Mouse (Mus musculus): Measurements from ENCODE around the gene Lrig1. TPM values are rescaled to one million over a fixed set of nuclear protein-coding genes. Genes with fewer than 3 reads are reported as not detected.

The Lrig1 gene
- polyA plus RNA-seq, 1 experiment from 2014 or later: 8.0 TPM

DNA sequence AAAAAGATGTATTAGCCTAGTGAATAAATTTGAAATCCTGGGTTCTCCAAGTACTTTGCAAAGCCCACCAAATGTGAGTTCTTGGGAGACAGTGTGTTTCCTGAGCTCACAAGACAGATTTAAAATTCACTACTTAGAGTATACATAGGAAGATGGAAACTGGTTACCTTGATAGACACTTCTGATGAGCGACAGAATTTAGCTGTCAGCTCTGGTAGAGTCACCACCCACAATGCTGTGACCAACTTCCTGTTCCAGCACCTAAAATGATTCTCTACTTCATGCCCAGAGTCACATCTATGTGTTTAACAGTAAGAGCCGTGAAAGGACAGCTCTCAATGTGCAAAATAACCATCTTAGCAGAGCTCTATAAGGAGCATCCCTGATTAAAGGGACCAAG is 27.5 kb downstream of the Lrig1 start:
- ATAC-seq (replicated peaks; ENCODE audit: insufficient number of reproducible peaks, insufficient read depth, low FRiP score, low read depth): no peak
- 80% methylated on average over 2 of the region's 2 CpGs for WGBS
- H3K4me1 ChIP-seq (replicated peaks): peaks cover 51% of the 10 kb centered on the region
- no peak overlapping the region for H3K4me2 ChIP-seq
- no peaks in the 10 kb centered on the region for H3K9me3 ChIP-seq (replicated peaks)
- no peak overlapping the region for H3K4me3 ChIP-seq
- no peak overlapping the region for H3K9ac ChIP-seq
- H3K36me3 ChIP-seq: no peaks in the 10 kb centered on the region
- no peaks in the 10 kb centered on the region for H3K27me3 ChIP-seq
- H3K27ac ChIP-seq: no peak overlapping the region

DNA sequence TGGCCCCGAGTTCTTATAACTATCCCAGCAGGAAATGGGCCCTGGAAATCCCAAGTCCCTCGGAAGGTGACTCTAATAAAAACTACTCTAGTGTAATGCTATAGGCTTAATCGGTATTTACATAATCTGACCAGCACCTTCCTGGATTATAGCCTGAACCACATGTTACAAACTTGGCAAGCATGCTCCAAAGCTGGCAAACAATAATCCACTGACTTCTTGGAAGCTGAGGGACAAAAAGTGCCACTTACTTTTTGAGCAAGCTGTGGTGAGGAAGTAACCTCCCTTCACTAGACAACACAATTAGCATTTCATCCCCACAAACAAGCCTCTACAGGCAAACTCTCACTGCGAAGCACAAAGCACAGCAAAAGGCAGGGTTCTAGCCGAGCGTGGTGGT is 30.6 kb downstream of the Lrig1 start:
- Histone ChIP-seq H3K4me3 (no peak overlapping the region), H3K4me1 (replicated peaks) (peaks cover 35% of the 10 kb centered on the region), H3K9ac (no peak overlapping the region), H3K4me2 (no peak overlapping the region), H3K27ac (no peak overlapping the region), H3K9me3 (replicated peaks) (no peaks in the 10 kb centered on the region), H3K36me3 (no peaks in the 10 kb centered on the region), H3K27me3 (no peaks in the 10 kb centered on the region)
- ATAC-seq (replicated peaks; ENCODE audit: insufficient number of reproducible peaks, insufficient read depth, low FRiP score, low read depth): no peak
- 73% methylated on average over 6 of the region's 6 CpGs for WGBS

DNA sequence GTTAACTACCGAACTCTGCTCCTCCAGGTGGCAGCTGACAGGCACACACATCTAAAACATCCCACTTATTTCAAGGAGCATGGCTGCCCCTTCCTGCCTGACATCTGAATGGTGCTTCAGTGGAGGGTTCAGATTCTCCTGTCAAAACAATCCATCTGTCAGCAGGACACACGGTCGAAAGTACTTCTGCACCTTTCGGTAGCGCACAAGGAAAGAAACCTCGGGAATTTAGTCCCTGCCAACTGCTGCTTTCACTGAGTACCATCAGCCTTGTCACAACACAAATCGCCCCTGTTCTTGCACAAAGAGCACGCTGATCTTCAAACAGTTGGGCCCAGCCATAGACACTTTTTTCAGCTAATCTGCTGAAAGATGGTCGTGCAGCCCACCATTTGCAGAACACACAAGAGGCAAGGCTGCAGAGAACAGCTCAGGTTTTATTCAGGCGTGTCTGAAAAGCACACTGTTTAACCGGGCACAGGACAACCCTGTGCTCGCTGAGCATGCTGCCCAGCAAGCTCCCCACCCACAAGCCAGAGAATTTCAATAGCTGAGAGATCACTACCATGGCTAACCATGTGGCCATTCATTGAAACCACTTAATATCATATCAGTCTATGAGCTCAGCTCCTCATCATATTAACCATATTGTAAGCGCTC is 31.6 kb downstream of the Lrig1 start:
- H3K27ac ChIP-seq: peak overlapping the region; percentile 28; the same call in 1 of the 2 replicates
- WGBS: 31% methylated on average over 13 of the region's 13 CpGs
- H3K4me2 ChIP-seq: peak overlapping the region; percentile 45
- H3K4me1 ChIP-seq (replicated peaks): peaks cover 28% of the 10 kb centered on the region
- no peak for ATAC-seq (replicated peaks; ENCODE audit: insufficient number of reproducible peaks, insufficient read depth, low FRiP score, low read depth)
- H3K4me3 ChIP-seq: no peak overlapping the region
- H3K36me3 ChIP-seq: no peaks in the 10 kb centered on the region
- H3K27me3 ChIP-seq: no peaks in the 10 kb centered on the region
- no peak overlapping the region for H3K9ac ChIP-seq
- no peaks in the 10 kb centered on the region for H3K9me3 ChIP-seq (replicated peaks)

DNA sequence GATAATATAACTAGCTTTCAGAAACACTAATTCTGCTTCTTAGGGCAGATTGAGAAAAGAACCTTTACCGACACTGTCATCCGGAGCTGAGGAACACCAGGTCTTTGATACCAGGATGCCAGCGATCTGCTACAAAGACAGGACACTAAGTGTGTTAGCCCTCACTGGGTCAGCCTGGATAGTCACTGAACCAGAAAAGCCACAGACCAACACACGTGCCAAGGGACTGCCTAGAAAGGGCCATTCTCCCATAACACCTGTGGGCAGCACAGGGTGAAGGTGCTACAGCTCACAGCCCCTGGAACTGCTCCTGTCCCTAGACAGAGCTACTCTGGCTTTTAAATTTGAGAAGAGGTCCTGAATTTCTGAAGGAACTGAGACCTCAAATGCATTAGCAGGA is 32.8 kb downstream of the Lrig1 start:
- 75% methylated on average over 4 of the region's 4 CpGs for WGBS
- no peaks in the 10 kb centered on the region for H3K36me3 ChIP-seq
- peaks cover 28% of the 10 kb centered on the region for H3K4me1 ChIP-seq (replicated peaks)
- no peak for ATAC-seq (replicated peaks; ENCODE audit: insufficient number of reproducible peaks, insufficient read depth, low FRiP score, low read depth)
- no peak overlapping the region for H3K27ac ChIP-seq
- H3K4me3 ChIP-seq: no peak overlapping the region
- H3K9me3 ChIP-seq (replicated peaks): no peaks in the 10 kb centered on the region
- H3K9ac ChIP-seq: no peak overlapping the region
- H3K4me2 ChIP-seq: no peak overlapping the region
- no peaks in the 10 kb centered on the region for H3K27me3 ChIP-seq

DNA sequence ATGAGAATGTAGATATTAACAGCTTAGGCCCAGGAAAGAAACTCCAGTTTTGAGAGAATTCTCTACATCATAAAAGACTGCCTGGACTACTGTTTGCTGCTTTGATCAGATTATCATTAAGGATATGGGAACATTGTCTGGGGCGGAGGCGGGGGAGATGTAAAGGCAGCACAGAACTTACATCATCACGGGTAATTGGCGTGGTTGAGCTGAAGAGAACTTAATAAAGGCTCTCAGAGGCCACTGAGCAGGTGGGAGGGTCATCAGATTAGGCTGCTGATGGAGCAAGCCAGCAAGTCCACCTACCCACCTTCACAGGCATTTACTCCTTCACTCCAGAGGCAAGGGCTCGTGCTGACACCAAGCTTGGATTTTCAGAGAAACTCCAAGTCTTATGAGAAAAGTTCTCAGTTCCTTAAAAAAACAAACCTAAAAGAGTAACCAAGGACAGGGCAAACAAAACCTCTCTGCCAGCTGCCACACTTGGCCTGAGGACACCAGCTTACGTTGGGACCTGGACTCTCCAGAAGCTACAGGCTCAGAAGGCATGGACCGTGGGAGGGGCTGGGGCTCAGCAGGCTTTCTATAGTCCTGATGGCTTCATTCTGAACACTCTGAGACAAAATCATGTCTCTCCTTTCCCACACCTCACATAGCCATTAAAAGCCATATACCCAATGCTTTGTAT is 33.4 kb downstream of the Lrig1 start:
- no peak overlapping the region for H3K4me3 ChIP-seq
- H3K9ac ChIP-seq: no peak overlapping the region
- no peak overlapping the region for H3K27ac ChIP-seq
- WGBS: 80% methylated on average over 7 of the region's 7 CpGs
- no peaks in the 10 kb centered on the region for H3K36me3 ChIP-seq
- H3K9me3 ChIP-seq (replicated peaks): no peaks in the 10 kb centered on the region
- H3K4me1 ChIP-seq (replicated peaks): peaks cover 28% of the 10 kb centered on the region
- H3K27me3 ChIP-seq: no peaks in the 10 kb centered on the region
- H3K4me2 ChIP-seq: no peak overlapping the region
- no peak for ATAC-seq (replicated peaks; ENCODE audit: insufficient number of reproducible peaks, insufficient read depth, low FRiP score, low read depth)

DNA sequence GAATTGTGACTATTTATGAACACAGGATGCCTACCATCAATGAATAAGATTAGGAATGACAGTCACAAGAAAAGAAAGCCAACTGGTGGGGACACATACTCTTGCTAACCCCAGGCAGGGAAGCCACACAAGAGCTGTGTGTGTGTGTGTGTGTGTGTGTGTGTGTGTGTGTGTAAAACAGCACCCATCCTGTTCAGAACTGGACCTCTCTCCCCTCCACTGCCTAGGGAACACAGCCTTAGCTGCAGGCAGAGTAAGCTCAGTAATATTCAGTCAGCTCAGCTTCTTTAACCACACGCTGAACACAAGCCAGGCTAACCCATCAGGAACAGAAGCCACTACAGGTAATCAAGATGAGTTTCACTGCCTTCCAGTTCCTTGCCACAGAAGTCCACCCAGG is 34.3 kb downstream of the Lrig1 start:
- no peaks in the 10 kb centered on the region for H3K36me3 ChIP-seq
- no peak overlapping the region for H3K4me3 ChIP-seq
- no peaks in the 10 kb centered on the region for H3K27me3 ChIP-seq
- no peak overlapping the region for H3K9ac ChIP-seq
- no peak overlapping the region for H3K4me2 ChIP-seq
- H3K9me3 ChIP-seq (replicated peaks): no peaks in the 10 kb centered on the region
- no peak for ATAC-seq (replicated peaks; ENCODE audit: insufficient number of reproducible peaks, insufficient read depth, low FRiP score, low read depth)
- H3K4me1 ChIP-seq (replicated peaks): peaks cover 28% of the 10 kb centered on the region
- H3K27ac ChIP-seq: no peak overlapping the region
- WGBS: 72% methylated on average over 1 of the region's 1 CpGs

DNA sequence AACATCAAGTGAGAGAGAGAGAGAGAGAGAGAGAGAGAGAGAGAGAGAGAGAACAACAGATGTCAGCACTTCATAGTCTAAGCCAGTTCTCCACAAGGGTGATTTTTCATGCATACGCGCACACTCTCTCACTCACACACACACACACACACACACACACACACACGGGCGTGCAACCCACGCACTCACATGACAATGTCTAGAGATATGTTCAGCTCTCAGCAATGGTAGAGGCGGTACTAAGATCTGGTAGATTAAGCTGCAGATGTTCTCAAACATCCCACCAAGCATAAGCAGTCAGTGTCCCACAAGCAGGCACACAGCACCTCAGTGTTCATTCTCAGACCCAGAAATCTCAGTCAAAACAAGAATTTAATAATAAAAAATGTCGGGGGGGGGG is 34.7 kb downstream of the Lrig1 start:
- no peak overlapping the region for H3K4me3 ChIP-seq
- no peak overlapping the region for H3K4me2 ChIP-seq
- H3K4me1 ChIP-seq (replicated peaks): peaks cover 28% of the 10 kb centered on the region
- H3K27ac ChIP-seq: no peak overlapping the region
- no peaks in the 10 kb centered on the region for H3K9me3 ChIP-seq (replicated peaks)
- ATAC-seq (replicated peaks; ENCODE audit: insufficient number of reproducible peaks, insufficient read depth, low FRiP score, low read depth): no peak
- H3K9ac ChIP-seq: no peak overlapping the region
- whole genome bisulfite sequencing: 64% methylated on average over 7 of the region's 7 CpGs
- no peaks in the 10 kb centered on the region for H3K27me3 ChIP-seq
- no peaks in the 10 kb centered on the region for H3K36me3 ChIP-seq

DNA sequence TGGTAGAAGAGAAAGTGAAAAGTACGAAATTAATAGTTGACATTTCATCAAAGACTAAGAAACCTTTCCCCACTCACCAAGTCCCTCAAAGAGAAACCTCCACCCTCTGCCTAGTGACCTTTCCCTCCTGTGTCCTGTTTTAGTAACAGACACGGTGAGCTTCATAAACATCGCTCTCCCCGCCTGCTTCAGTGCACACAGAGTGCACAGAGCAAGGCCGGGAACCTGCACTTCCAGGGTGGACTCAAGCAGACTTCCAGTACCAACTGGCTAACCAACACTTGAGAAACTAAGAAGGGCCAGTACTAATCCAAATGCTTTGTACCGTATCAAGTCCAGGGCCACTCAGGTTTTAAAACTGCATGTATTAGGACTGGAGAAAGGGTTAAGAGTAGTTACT is 36.0 kb downstream of the Lrig1 start:
- 59% methylated on average over 6 of the region's 6 CpGs for WGBS
- no peak for ATAC-seq (replicated peaks; ENCODE audit: insufficient number of reproducible peaks, insufficient read depth, low FRiP score, low read depth)
- H3K27ac ChIP-seq: no peak overlapping the region
- H3K4me2 ChIP-seq: no peak overlapping the region
- H3K27me3 ChIP-seq: no peaks in the 10 kb centered on the region
- H3K36me3 ChIP-seq: no peaks in the 10 kb centered on the region
- no peaks in the 10 kb centered on the region for H3K9me3 ChIP-seq (replicated peaks)
- peaks cover 27% of the 10 kb centered on the region for H3K4me1 ChIP-seq (replicated peaks)
- H3K4me3 ChIP-seq: no peak overlapping the region
- H3K9ac ChIP-seq: no peak overlapping the region

DNA sequence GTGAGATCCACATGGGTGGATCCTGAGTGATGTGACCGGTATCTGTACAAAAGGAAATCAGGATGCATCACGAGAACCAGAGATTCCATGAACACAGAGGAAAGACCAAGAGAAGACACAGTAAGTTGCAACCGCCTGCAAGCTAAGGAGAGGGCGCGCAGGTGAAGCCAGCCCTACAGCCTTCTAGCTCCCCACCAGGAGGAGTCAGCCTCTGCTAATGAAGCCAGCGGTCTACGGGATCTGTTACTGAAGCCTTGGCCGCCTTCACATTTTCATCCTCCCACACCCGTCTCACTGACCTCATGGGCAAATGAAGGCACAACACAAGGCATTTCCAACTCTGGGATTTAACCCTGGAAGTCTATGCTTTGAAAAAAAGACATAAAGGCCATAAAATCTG is 38.0 kb downstream of the Lrig1 start:
- no peak for ATAC-seq (replicated peaks; ENCODE audit: insufficient number of reproducible peaks, insufficient read depth, low FRiP score, low read depth)
- peaks cover 34% of the 10 kb centered on the region for H3K4me1 ChIP-seq (replicated peaks)

DNA sequence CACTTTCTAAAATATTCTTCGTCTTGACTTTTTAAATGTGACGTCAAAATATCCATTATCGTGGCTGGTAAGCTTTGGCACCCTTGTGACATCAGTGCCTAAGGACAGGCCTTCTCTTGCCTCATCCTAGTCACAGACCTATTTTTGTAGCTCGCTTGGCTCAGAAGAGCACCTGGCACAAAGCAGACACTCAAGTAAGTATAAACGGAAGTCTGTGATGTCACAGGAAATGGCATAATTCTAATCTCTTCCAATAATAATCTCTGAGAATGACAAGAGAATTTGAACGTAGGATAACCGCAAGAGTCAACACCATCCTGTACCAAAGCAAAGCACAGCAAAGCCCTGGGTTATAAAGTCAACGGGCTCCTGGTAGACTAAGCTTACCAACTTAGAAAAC is 38.6 kb downstream of the Lrig1 start:
- ATAC-seq (replicated peaks; ENCODE audit: insufficient number of reproducible peaks, insufficient read depth, low FRiP score, low read depth): no peak
- Histone ChIP-seq H3K36me3 (no peaks in the 10 kb centered on the region), H3K27ac (no peak overlapping the region), H3K4me1 (replicated peaks) (peaks cover 38% of the 10 kb centered on the region), H3K9me3 (replicated peaks) (no peaks in the 10 kb centered on the region), H3K27me3 (no peaks in the 10 kb centered on the region), H3K4me2 (no peak overlapping the region), H3K4me3 (no peak overlapping the region), H3K9ac (no peak overlapping the region)
- 76% methylated on average over 8 of the region's 8 CpGs for WGBS

More for the DNA sequence above, 38.0 kb downstream of the Lrig1 start:
- Histone ChIP-seq H3K9me3 (replicated peaks) (no peaks in the 10 kb centered on the region), H3K4me3 (no peak overlapping the region), H3K9ac (no peak overlapping the region), H3K27me3 (no peaks in the 10 kb centered on the region), H3K36me3 (no peaks in the 10 kb centered on the region), H3K27ac (no peak overlapping the region), H3K4me2 (no peak overlapping the region)
- 78% methylated on average over 9 of the region's 9 CpGs for WGBS

DNA sequence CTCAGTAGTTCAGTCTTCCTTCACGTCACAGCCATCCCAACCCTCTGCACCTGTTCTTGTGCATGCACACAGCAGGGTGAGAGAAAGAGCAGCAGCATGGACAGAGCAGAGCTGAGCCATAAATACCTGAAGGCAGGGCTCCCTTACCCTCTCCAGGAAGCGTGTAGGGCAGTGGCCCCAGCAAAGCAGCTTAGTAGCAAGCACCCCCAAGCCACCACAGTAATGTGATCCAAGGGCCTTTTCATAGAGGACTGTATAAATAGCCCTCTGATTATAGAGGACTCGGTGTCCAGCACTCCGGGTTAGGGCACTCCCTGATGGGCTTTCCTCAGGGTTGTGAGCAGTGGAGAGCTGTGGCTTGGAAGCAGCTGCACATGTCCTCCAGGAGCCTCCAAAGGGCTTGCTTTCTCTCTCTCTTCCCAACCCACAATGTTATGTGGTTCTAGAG is 40.0 kb downstream of the Lrig1 start:
- H3K27ac ChIP-seq: no peak overlapping the region
- no peaks in the 10 kb centered on the region for H3K27me3 ChIP-seq
- H3K9me3 ChIP-seq (replicated peaks): no peaks in the 10 kb centered on the region
- H3K4me2 ChIP-seq: no peak overlapping the region
- 64% methylated on average over 4 of the region's 4 CpGs for WGBS
- H3K4me3 ChIP-seq: no peak overlapping the region
- peaks cover 42% of the 10 kb centered on the region for H3K4me1 ChIP-seq (replicated peaks)
- H3K36me3 ChIP-seq: no peaks in the 10 kb centered on the region
- H3K9ac ChIP-seq: no peak overlapping the region
- no peak for ATAC-seq (replicated peaks; ENCODE audit: insufficient number of reproducible peaks, insufficient read depth, low FRiP score, low read depth)

DNA sequence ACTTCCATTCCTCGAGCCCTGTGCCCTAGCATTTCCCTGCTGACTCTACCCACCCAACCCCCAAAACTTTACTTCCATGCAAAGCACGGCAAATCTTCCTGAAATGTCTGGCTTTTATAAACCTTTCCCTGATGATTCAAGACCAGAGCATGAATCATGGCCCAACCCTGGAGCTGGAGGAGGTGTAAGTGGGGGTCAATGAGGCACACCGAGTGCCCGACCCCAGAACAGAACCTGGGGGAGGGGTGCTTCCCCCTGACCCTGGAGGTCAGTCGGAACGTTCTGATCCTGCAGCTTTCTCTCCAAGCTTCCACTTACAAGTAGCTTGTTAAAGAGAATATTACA is 41.9 kb downstream of the Lrig1 start:
- no peak overlapping the region for H3K4me3 ChIP-seq
- H3K27me3 ChIP-seq: no peaks in the 10 kb centered on the region
- no peak overlapping the region for H3K9ac ChIP-seq
- H3K4me1 ChIP-seq (replicated peaks): peaks cover 37% of the 10 kb centered on the region
- WGBS: 52% methylated on average over 6 of the region's 6 CpGs
- 0 out of 2 replicates have a peak, but pooled peaks cover 4% of the 10 kb centered on the region for H3K36me3 ChIP-seq
- H3K27ac ChIP-seq: no peak overlapping the region; the same call in 1 of the 2 replicates
- no peaks in the 10 kb centered on the region for H3K9me3 ChIP-seq (replicated peaks)
- peak overlapping the region; percentile 12; the same call in 1 of the 2 replicates for H3K4me2 ChIP-seq
- no peak for ATAC-seq (replicated peaks; ENCODE audit: insufficient number of reproducible peaks, insufficient read depth, low FRiP score, low read depth)
